Mouse (Mus musculus): ENCODE measurements around the gene Steap2. TPM values are rescaled to one million over a fixed set of nuclear protein-coding genes. Genes with fewer than 3 reads are reported as not detected.
"Not testable (repeated sequence)": the region's sequence is repeated elsewhere in the genome, so short reads cannot be mapped to it uniquely, and the experiment has no call there.

Steap2 gene
- total RNA-seq (2022): under 1 TPM; 0.27 to 0.41 (median 0.37) TPM

DNA sequence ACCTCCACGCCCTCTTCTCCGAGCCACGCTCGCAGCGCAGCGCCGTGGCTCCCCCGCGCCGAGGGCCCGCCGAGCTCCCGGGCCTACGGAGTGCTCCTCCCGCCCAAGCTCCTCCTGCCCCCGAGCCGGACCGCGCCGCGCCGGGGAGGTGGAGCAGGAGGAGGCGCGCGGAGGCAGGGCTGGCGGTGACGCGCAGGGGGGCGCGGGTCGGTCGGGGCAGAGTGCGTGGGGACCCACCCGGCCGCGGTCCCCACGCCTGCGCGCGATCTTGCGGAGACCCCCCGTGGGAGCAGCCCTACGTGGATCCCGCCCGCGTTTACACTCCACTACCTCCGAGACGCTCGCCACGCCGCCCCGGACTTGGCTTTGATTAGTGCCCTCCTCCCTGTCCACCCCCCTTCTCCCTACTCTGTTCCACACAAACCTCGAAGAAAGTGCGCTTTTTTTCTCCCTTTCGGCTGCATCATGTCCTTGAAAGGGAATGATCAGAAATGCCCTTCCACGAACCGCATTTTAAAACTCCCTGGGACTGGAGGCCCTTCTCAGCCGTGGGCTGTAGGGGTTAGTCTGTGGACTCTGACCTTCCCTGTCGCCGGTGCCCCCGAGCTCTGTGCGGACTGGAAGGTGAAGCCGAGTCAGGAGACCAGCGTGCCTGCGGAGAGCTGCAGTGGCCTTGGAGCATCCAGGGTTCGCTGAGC is at the start of gene Steap2:
Gene Steap2 (minus strand): TSS at position 623 of the 698 bp plus-strand sequence.
- DNase-seq (ENCODE audit: low spot score in 2 of 2): peak; percentile 7 to 14

DNA sequence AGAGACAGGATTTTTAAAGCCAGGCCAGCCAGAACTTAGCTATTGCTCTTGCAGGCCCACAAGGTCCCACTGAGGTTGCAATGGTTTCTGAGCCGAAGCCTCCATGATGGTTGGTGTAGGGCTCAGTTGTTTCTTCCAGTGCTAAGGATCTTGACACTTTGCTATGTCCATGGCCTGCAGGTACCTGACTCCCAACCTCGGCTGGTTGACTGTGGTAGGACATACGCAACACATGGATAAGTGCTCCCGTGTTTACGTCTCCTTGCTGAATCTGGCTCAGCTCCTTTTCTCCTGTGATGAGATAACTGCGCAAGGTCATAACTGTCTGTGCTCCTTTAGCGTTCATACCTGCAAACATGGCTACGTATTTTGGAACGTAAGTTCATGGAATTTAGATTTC is 40.1 kb upstream of the Steap2 start:
- DNase-seq (ENCODE audit: low spot score in 2 of 2): no peak

DNA sequence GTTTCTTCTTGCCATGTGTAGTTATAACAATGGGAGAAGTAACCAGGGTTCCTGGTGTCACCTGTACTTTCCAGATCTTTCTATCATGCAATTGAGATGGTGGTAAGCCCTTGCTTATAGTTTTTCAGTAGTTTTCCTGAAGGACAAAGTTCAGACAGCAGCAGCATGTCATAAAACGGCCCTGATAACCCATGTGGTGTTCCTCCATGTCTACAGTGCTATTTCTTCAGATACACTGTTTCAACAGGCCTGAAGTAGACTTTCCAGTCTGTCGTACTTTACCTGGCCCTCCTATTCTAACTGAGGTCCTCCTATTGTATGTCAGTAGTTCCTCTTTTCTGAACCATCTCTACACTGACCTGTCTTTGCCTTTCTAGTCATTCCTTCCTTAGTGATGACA is 38.5 kb upstream of the Steap2 start:
- no peak for DNase-seq (ENCODE audit: low spot score in 2 of 2)

DNA sequence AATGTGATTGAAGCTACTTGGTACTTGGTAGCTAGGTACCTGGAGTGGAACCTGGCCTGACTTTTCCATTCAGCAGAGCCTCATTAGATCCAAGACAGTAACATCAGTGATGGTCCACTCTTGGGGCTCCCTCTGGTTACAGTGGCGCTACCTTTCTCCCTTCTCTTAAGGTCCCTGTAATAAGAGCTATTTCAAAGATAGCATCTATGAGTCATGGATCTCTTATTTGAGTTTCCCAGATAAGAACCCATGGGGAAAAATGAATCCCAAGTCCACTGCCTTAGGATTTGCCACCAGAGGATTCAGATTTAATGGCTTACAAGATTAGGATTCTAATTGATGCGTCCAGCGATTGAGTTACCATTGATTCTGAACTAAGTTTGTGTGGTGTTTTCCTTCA is 37.8 kb upstream of the Steap2 start:
- no peak for DNase-seq (ENCODE audit: low spot score in 2 of 2)

DNA sequence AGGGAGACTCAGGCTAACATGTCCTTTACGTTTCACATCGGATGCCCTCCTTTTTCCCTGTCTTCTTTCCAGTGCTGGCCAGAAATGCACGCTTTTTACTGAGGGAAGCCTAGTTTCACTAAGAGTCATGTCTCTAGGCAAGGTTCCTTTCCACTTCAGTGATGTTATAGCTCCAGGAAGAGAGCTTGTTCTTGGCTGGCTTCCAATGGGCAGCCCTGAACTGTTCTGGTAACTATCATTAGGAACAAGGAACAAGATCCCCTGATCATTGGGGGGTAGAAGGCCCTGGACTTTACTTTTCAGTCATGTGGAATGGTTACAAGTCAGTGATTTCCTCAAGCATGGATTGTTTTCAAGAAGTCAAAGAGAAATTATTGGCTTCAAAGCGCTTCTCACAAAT is 35.5 kb upstream of the Steap2 start:
- DNase-seq (ENCODE audit: low spot score in 2 of 2): no peak

DNA sequence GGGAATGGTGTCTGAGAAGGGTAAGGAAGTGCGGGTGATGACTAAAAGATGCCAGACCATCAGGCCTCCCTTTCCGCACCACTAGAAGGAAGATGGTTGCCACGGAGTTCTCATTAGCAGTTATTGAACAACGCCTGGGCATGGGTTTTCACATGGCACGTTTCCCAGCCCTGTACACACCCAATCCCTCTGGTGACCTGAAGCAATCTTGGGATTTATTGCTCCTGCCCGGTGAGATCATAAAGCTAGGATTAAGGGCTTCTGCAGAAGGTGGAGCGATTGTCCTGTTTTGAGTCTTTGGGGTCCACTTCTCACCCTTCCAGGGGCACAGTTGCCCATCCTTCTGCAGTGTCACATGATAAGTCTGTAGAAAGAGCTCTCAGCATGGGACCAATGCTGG is 27.8 kb upstream of the Steap2 start:
- DNase-seq (ENCODE audit: low spot score in 2 of 2): no peak

DNA sequence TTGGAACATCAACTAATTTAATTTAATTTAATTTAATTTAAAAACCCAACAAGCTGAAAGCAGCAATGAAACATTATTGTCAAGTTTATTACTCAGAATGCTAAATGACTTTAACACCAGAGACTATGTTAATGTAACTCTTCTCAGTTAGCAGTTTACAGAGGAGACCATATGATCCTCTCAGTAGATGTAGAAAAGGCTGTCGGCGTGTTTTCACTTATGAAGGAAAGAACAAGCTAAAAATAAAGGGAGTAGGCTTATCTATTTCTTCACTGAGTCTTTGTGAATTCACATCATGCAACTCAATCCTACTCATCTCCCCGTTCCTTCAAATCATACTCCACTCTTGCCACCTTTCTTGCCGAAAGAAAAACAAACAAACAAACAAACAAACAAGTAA is 16.7 kb upstream of the Steap2 start:
- DNase-seq (ENCODE audit: low spot score in 2 of 2): no peak

DNA sequence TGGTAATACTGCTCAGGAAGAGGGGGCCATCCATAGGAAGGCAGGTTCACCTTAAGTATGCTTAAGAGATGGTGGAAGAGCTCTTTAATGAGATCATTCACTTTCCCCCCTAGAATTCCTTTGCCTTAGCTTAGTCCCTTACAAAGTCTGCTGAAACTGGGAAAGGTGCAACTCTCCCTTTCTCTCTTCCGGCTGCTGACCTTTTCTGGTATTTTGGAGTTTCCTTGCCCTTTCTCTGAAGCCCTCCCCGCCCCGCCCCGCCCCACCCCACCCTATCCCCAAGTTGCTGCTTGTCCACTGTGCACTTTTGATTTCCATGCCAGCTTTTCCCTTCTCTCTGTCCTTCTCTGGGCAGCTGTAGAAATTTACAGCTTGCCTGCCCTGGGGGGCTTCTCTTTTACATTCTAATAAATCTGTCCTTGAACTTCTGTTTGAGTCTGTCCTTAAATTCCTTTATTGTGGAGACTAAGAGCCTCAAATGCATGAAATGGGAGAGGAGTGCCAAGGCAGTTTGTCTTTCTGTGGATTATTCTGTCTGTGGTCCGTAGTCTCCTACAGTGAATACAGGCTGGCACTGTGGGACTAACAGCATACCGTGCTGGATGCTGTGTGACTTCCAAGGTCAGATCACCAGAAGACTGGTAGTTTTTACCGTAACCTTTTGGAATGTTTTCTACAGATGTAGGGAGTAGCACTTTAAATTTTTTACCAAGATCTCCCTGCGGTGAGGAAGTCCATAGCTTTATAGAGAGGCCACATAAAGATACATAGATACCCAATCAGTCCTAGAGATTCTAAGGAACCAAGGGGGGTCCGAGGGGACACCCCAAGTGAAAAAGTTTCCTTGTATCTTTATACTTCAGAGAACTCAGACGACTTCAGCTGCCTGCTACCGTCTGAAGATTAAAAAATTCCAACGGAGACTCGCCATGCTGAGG is 13.2 kb upstream of the Steap2 start:
- no peak for DNase-seq (ENCODE audit: low spot score in 2 of 2)

DNA sequence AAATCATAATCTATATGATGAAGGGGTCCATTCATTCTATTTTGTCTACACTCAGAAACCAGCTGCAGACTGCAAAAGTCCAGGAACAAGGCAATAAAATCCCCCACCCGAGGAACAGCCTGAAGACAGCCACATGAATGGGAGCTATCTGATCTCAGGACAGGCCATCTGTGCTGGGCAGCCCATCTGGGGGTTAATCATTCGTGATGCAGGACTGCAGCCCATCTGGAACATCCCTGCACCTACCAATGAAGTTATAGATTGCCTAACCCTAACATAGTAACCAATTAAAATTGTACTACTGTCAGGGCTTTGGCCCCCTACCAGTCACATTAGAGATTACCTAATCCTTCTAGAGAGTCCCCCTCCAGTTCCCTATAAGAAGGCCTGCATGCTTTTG is 10.6 kb upstream of the Steap2 start:
- no peak for DNase-seq (ENCODE audit: low spot score in 2 of 2)

DNA sequence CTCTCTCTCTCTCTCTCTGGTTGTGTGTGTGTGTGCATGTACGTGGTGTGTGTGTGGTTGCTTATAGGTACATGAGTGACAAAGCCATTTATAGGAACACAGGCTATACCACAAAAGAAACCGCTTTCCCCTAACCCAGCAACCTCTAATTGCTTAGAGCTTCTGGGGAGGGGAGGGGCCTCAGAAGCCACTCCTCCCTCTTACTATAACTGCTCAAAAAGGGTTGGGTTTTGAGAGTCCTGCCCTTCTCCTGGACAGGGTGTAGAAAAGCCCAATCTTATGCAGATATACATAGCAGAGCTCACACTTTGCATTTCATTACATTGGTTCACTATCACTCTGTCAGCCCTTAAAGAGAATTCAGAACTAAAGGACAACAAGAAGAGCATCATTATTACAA is 6.0 kb upstream of the Steap2 start:
- no peak for DNase-seq (ENCODE audit: low spot score in 2 of 2)

DNA sequence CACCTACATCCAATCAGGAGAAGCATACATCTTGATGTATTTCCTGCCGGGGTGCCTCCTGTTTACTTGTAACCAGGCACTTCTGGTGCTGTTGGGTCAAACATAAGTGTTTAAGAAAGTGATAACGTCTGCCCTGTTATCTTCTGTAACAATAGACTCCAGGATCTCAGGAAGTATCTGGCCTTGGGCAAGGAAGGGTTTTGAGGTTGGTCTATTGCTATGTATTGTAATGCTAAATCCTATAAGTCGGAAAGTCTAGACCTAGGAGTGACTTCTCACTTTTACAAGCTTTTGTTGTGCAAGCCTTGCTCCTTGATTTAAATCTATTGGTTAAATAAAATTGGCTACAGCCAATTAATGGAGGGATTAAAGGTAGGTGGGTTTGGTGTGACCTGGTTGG is 4.5 kb upstream of the Steap2 start:
- no peak for DNase-seq (ENCODE audit: low spot score in 2 of 2)

DNA sequence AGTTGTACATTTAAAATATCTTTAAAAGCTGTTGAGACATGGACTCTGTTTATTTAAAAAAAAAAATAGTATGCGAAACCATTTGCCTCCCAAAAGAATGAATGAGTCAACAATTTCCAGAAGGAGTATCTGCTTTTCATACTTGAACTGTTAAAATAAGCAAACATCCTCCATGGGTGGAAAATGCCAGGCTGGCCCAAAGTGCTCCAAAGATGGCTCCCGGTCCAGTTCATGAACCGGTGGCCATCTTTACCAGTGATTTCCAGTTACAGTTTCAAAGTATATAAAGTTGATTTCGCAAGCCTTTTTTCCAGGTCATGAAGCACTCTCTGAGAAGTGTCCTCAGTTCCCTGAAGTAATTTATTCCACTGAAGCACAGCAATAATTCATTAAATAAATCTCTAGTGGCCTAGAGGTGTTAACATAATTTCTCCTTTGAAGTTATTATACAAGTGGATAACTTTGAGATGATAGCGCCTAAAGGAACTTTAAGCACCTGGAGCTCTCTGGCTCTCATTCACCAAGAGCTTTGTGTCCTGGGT is 1.1 kb upstream of the Steap2 start:
- DNase-seq (ENCODE audit: low spot score in 2 of 2): no peak

DNA sequence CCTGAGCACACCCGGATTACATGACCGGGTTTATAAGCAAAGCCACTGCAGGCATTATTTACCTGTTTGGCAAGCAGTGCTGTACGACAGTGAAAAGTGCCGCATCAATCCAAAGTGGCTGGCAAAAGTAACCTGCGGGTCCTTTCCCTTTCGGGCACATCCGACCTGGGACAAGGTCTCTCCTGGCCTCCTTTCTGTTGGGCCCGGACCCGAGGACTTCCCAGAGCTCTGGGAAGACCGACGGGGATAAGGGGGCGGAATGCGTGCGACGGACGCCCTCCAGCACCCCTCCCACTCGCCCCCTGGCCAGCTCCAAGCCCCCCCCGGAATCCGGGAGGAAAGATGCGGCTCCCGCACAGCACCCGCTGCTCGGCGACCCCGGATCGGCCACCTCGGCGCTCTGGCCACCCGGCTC is 830 bp downstream of the Steap2 start:
- no peak for DNase-seq (ENCODE audit: low spot score in 2 of 2)

DNA sequence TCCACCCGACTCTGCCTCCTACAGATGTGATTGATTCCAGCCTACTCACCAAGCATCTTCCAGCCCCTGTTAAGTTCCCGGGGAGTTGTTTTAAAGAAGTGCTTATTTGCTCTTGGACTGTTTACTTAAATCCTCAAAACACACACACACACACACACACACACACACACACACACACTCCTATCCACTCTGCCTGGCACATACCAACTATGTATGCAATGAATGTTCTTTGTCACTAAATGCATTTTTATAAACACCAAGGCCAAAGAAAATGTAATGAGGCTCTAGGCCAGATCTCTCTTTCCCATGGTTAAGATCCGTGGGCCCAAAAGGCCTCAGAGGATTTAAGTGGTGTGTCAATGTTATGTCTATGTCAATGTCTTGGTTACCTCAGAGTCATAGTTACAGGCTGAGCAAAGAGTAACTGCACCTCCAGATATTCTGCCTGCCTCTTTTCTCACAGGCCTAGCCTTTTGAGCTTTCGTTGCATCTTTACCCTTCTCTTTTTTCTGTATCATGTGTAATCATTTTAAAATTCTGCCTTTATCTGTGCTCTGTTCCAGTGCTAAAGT is 2.1 kb downstream of the Steap2 start:
- DNase-seq (ENCODE audit: low spot score in 2 of 2): no peak

DNA sequence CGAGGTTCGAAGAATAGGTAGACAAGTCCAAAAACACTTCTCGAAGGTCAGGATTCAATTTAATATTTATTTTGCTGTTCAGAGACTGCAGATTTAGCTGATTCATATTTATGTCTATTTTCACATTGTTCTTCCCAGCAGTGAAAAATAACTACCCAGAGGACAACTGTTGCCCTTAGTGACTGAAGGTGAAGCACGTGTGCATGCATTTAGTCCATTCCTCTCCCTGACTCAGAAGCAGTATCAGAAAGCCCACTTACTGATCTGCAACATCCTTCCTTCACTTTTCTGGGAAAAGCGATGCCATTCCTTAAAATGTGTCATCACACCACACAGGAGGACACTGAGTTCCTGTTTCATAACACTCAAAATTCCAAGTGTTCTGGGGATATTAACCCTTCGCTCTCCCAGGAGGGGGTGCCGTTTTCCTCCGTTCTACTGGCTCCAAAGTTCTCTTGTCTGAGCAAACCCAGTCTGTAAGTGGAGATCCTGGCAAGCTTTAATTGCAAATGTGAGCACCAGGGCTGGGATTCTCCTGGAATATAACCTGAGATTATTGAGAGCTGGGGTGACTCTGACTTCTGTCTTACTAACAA is 5.3 kb downstream of the Steap2 start:
- no peak for DNase-seq (ENCODE audit: low spot score in 2 of 2)

DNA sequence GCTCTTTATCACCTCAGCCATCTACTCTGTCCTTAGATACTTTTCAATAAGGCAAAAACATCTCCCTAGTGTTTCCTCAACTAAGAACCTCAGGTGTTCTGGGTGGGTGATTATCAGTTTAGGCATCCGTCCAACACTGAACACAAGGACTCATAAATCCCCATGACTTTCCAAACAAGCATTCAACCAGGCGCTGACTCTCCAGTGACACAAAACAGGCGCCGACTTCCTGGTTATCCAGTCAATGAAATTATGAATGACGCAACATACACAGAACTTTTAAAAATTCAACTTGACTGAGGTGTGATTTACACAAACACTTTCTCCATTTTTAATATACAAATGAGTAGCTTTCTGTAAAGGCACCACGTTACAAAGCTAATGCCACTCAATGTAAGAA is 6.2 kb downstream of the Steap2 start:
- DNase-seq (ENCODE audit: low spot score in 2 of 2): no peak

DNA sequence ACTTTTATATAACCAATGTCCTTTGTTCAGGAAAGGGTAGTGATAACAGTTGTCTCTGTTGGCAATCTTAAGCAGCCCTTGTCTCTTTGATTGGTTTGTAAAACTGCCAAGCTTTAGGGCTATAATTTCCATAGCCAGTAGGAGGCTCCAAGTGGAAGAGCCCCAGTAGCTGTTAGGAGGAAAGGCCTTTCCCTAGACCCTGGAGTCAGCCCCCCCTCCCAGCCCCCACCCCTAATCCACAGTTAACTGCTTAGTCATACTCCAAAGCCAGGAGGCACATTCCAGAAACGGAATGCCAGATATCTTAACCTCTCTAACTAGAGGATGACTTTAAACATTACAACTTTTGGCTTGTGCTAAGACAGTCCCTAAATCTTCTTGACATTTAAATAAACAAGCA is 7.4 kb downstream of the Steap2 start:
- DNase-seq (ENCODE audit: low spot score in 2 of 2): no peak

DNA sequence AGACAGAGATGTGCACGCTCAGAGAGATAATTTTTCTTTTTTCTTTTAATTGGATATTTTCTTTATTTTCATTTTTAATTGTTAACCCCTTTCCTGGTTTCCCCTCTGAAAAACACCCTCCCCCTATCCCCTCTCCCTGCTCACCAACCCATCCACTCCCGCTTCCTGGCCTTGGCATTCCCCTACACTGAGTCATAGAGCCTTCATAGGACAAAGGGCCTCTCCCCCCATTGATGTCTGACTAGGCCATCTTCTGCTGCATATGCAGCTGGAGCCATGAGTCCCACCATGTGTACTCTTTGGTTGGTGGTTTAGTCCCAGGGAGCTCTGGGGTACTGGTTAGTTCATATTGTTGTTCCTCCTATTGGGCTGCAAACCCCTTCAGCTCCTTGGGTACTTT is 9.4 kb downstream of the Steap2 start:
- not testable (repeated sequence) for DNase-seq (ENCODE audit: low spot score in 2 of 2)

DNA sequence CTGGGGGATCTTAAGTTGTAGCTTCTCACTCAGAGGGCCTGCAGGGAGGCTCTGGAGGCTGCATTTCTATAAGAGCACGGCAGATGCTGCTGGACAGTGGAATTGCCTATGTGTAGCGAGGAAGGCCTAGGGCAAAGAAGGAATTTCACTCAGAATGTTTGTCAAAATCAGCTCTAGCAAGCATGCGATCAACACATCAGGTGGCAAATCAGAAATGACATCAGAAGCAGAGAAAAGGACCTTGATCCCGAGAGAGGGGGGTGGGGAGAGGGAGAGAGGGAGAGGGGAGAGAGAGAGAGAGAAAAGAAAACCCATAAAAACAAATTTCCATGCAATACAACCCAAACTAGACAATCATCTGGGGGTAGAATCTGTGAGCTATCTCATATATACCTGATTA is 11.1 kb downstream of the Steap2 start:
- no peak for DNase-seq (ENCODE audit: low spot score in 2 of 2)

DNA sequence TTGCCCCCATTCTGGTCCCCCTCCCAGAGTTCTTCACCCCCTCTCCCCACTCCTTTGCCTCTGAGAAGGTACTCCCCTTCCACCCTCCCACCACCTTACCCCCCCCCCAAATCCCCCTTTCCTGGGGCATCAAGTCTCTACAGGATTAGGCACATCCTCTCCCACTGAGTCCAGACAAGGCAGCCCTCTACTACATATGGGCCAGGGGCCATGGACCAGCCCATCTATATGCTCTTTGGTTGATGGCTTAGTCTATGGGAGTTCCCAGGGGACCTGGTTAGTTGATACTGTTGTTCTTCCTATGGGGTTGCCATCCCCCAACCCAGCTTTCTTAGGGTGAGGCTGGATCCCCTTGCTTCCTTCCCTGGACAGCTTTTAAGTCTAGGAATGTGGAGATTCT is 14.9 kb downstream of the Steap2 start:
- DNase-seq (ENCODE audit: low spot score in 2 of 2): no peak

DNA sequence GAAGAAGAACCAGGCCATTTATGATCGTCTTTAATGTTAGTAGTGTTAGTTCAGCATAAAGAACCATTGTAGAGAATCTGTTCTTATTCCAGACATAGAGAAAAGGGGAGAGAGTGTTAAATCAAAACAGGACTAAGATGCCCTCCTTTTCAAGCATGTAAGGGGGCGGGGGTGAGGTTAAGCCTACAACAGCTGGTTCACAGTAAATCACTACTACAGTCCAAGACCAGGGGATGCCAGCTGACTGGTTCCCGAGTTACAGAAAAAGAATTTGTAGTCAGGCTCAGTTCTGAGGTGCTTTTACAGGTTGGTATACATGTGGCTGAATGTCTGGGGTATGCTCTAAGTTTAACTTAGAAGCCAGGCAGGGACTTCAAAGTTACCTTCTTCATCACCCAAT is 18.3 kb downstream of the Steap2 start:
- DNase-seq (ENCODE audit: low spot score in 2 of 2): no peak

DNA sequence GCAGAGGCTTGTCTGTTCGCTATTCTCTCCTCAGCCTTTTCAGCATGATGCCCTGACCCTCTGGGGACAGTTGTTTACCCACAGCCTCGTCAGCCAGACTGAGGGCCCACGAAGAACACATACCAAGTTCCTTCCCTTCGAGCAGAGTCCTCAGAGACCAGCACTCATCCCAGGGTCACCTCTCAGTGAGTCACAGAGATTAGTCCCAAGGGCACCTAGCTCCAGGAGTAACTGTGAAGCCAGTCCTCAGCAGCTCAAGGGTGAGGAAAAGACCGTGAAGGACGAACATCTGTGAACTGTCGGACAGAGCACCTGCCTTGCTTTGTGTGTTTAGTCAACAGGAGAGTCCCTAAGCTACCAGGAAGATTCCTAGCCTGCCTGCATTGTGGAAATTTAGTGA is 25.5 kb downstream of the Steap2 start:
- DNase-seq (ENCODE audit: low spot score in 2 of 2): no peak

Measured in gastrocnemius, adult 8-10 months (tissue).